Mouse (Mus musculus) ES-Bruce4 (cell line): ENCODE measurements around the gene Dnajc28.

Source experiments
- CTCF ChIP-seq: IDR thresholded peaks from one replicate; pipeline ENCODE4 v1.8.1; 2011; ENCODE audit warnings: low read depth, low read length
- EP300 ChIP-seq: IDR thresholded peaks from 2 replicates; pipeline ENCODE4 v1.6.1; 2011; ENCODE audit warnings: low read depth, low read length; ENCODE audit not compliant: insufficient read depth
- POLR2A ChIP-seq: IDR thresholded peaks from one replicate; pipeline ENCODE4 v1.8.1; 2011; ENCODE audit warnings: low read length; ENCODE audit not compliant: insufficient read depth

DNA sequence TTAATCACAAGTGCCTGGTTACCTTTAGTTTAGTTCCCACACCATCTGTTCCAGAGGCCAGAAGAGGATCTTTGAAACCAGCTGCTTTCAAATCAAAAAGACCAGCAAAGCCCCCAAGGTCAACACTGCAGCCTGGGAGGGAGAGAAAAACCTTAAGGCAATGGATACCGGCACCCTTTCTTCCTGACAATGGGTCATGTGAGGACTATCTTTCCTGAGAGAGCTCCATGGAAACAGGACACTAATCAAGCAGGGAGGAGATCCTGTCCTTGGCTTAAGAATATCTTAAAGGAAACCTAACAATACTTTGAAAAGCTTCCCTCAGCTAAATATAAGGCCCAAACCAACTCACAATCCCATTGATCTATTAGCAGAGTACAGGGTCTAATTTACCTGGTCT, 11.8 kb upstream of the Dnajc28 start:
- TF ChIP-seq POLR2A (no peak), CTCF (no peak), EP300 (no peak)
